Mouse (Mus musculus): Measurements from ENCODE around the gene Has1.

- TF ChIP-seq ZC3H11A (IDR thresholded peaks at IDR 0.05; ENCODE audit: borderline replicate concordance, low read depth, low read length) (no peak), CHD2 (IDR thresholded peaks at IDR 0.05; ENCODE audit: low read depth, low read length) (no peak), MAFK (IDR thresholded peaks at IDR 0.05; ENCODE audit: insufficient read depth, low read depth, low read length) (no peak), HCFC1 (IDR thresholded peaks at IDR 0.05; ENCODE audit: borderline replicate concordance, insufficient read depth, low read length) (no peak)
These were observed at the start of gene Has1 for GRCm38 (mm10) chr17:17855064-17855838.
